Mouse (Mus musculus) gastrocnemius, adult 18-20 months (tissue): Measurements from ENCODE around the gene Serhl. TPM values are rescaled to one million over a fixed set of nuclear protein-coding genes. Genes with fewer than 3 reads are reported as not detected.
"Not testable (repeated sequence)": the region's sequence is repeated elsewhere in the genome, so short reads cannot be mapped to it uniquely, and the experiment has no call there.

ENCODE experiments used
- DNase-seq: peaks from one replicate; pipeline ENCODE4 v3.0.0; 2021; ENCODE audit warnings: low spot score
- long read RNA-seq, 2 experiments: library from polyadenylated mRNA; stranded (forward); transcript quantifications; one replicate each; pipeline ENCODE4 v2.0.0; 2021
- total RNA-seq, 2 experiments: library from RNA; stranded (reverse); gene quantifications; 2 replicates each; pipeline ENCODE4 v1.2.3; 2021

The Serhl gene
- 10 to 100 TPM; 26.9 to 33.9 TPM for total RNA-seq
- long read RNA-seq, experiment 1, transcript Serhl-201 (12 exons, 1,371 nt), result major isoform, 19 of 23 reads
- long read RNA-seq, experiment 1, partial matches to known transcripts, result 0 of 23 reads
- long read RNA-seq, experiment 1, other reads (novel, unspliced or antisense), result 2 of 23 reads
- long read RNA-seq, experiment 2, transcript Serhl-201 (12 exons, 1,371 nt), result major isoform, 18 of 23 reads
- long read RNA-seq, experiment 2, partial matches to known transcripts, result 2 of 23 reads
- long read RNA-seq, experiment 2, other reads (novel, unspliced or antisense), result 1 of 23 reads

DNA sequence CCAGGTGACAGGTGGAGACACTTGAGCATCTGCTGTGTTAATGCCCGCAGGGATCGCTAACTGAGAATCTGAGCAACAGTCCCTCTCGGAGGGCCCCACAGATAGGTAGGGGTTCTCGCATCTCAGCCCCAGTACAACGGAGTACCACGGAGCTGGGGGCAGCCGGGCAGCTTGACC is at the start of gene Serhl:
TSS of gene Serhl (plus strand) at position 78 of the 177 bp plus-strand sequence.
- no peak for DNase-seq

DNA sequence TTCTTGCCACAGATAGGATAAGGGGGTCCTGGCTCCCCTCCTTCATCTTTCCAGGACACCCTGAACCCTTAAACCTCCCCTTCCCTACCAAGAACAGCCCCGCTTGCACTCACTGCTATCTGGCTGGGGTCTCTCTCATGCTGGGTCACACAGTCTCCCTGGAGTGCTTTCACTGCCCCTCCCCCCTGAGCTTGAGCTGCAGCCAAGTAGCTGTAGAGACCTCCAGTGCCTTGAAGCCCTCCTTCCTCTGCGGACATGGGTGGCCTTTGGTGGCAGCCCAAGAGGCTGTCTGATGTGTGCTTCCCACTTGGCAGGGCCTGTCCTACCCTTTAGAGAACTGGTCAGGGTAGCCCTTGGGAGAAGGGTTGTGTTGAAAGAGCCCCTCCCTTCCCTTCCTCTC is 49.1 kb upstream of the Serhl start:
- DNase-seq, result no peak

DNA sequence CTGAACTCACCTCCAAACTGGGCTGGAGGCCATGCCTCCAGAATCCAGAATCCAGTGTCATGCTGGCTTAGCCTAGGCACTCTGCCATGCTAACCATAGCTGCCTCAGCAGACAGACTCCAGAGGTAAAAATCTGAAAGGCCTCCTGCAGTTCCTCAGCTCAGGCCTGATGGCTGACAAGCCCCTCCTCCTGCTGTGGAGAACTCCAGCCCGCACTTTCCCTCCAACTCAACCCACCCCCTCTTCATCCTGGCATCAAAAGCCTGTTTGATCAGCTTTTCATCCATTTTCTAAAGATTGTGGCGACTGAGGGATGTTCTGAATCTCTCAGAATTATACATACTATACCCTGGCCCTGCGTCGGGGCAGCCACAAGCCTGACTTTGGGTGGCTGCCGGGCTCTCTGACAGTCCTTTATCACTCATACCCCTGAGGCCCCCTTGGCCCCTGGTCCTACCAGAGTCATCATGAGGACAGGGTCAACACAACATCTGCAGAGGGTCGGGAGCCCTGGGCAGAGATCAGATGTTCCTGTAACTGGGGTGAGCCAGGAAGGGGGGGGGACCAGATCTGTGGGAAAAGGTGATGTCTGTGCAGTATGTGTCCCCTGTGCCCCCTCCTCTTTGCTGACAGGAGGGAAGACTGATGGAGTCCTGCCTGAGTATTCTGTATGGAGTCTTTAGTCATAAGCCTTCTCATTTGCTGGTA is 46.5 kb upstream of the Serhl start:
- no peak for DNase-seq

DNA sequence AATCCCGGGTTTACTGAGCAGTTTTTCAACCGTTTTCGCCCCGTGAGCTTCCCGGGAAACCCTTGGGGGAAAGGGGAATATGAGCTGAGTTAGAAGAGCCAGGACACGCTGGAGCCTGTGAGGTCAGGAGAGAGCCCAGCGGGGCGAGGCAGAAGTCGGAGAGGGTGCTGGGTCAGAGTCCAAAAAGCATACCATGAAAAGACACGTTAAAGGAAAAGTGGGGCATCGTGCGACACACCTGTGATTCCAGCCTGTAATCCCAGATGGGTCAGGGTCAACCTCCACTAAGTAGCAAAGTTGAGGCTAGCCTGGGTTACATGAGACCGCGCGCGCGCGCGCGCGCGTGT is 46.0 kb upstream of the Serhl start:
- DNase-seq, result no peak

DNA sequence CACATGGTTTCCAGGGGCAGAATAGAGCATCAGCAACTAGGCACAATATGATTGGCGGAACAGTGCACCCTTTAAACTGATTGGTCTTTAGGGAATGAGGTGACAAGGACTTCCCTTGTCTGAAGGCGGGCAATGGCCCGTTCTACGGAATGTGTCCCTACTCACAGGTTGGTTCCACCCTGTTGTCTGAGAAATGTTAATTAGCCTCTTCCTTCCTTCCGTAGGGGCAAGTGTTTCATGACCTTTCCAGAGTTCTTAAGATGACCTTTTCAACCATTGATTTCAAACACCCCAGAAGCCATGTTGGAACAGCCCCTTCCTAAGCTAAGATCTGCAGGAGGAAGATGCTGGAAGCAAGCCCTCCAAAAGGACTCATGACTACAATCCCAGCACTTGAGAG is 43.7 kb upstream of the Serhl start:
- not testable (repeated sequence) for DNase-seq

DNA sequence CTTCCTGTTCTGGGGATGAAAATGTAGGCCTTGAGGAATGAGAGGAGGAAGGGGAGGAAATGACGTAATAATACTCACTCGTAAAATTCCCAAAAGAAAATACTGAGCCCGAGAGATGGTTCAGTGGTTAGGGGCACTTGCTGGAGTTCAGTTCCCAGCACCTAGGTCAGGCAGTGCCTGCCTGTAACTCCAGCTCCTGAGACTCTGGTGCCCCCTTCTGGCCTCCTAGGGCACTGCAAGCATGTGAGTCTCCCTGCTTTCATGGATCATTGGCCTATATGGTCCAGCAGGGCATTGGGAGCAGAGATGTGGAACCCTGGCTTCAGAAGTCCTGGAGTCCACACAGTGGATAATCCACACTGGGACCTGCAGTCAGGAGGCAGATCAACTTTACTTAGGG is 43.0 kb upstream of the Serhl start:
- DNase-seq, result no peak

DNA sequence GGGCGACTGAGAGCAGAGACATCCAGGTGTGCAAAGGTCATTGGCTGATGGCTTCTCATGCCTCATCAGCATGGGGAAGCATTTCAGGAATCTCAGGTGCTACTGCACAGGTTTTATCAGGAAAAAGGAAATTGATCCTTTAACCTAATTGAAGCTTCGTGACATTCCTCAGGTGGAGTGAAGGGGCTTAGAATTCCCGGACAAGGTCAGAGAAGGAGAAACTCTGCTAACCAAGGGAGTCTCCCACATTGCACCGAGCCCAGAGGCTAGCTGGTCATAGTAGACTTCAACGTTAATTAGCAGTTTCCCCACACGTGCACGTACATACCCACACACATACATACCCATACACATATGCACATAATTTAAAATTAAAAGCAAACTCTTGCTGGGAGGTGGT is 42.6 kb upstream of the Serhl start:
- DNase-seq, result no peak

DNA sequence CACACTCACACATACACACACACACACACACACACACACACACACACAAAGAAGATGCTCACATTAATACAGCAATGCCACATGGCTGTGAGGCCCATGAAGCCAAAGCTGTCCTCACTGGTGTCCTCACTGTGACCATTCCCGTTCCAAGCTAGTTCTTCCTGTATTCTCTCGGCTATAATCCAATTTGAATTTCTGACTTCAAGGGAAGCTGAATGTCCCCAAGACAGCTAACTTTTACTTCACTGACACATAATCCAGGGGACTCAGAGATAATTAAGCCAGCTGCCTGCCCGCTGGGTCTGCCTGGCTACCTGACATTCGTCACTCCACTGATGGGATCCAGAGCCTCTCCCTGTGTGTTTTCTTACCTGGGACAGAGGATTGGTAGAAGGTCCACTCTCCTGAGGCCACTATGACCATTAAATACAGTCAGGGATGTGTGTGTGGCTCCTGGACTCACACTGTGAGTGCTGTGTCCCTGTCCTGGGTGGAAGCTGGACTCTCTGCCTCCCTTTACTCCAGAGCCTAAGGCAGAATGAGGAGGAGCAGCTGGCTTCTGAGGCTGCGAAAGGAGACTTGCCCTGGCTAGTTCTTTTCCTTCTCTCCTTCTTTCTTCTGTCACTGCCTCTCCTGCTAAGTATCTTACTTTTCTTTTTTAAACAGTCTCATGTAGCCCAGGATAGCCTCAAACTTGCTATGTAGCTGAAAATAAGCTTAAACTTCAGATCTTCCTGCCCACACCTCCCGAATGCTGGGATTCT is 36.8 kb upstream of the Serhl start:
- DNase-seq, result no peak

DNA sequence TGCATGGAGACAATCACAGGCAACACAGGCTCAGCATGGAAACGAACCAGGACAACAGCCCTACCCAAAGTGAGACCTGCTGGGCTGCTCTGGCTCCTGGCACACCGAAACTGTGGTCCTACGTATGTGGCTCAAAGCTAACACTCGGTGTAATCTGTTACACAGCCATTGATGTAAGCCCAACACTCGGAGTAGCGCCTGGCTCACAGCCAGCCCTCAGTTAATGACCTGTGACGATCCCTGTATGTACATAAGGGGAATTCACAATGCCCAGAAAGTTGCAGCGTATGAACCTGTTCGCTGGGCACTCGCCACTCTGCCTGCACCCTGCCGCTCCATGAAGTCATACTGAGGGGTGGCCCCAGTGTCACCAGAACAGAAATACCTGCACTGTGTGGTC is 36.0 kb upstream of the Serhl start:
- no peak for DNase-seq

DNA sequence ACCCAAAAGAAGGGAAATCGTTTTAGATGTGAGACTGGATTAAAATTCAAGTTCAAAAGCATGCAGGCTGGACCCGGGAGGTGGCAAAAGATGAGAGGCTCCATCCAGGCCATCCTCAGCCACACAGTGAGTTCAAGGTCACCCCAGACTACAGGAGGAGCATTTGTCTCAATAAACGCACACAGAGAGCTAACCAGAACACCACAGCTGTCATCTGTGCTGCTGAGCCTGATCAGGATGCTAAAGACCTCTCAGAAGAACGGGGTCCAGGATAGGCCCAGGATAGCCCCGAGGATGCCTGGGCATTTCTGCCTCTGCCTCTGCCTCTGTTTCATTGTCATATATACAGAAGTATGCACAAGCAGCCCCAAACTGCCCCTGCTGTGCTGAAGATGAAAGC is 33.7 kb upstream of the Serhl start:
- no peak for DNase-seq

DNA sequence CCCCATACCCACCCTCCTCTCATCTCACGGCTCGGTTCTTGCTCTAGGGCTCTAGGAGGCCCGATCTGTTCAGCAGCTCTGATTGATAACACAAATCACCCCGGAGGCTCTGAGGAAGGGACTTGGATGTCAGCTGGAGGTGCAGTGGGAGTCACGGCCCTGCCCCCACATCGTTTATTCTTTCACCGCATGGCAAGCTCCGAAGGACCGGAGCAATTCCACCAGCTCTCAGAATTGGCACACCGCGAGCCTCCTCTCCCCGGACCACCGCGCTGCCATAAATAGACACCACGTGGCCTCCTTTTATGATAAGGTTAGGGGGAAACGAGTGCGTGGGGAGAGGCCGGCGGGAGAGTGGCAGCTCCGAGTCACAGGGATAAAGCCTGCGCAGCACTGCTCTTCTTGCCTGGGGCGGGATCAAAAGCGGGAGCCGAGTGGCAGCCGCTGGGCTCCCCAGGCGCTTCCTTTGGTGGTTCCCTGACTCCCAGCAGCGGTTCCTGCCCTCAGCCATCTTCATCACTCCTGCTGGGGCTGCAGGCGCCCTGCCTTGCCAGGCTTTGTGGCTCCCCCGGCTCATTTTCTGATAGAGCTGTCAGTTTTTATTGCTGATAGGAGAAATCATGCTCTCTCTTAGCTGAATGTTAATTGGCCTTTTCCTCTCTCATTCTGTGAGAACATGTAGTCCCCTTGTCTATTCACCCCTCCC is 32.8 kb upstream of the Serhl start:
- no peak for DNase-seq

DNA sequence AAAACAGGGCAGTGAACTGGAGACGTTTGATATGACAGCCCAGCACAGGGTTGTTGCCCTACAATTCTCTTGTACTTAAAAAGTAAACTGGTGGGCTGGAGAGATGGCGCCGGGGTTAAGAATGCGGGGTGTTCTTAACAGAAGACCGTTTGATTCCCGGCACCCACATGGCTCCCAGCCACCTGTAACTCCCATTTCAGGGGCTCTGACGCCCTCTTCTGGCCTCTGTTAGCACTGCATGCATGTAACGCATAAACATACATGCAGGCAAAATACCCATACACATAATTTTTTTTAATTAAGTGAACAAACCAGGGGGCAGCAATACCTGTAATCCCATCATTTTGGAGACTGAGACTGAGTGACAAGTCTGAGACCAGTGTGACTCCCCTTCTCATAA is 31.8 kb upstream of the Serhl start:
- no peak for DNase-seq

DNA sequence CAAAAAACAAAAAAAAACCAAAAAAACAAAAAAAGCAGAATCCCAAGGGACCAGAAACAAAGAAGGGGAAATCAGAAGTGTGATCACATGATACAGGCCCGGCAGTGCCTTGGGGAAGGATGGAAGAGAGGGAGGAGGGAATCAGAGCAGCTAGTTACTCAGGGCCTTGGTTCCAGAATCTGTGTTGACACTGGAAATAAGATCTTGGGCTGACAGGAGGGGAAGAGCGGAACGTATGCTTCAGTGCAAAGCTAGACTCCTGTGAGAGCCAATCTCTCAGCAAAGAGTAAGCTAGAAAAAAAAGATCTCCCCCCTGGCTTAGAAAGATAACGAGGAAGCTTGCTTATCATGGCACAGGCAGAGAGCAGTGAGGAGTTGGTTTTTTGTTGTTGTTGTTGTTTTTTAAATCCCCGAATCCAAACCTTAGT is 30.1 kb upstream of the Serhl start:
- DNase-seq, result no peak

DNA sequence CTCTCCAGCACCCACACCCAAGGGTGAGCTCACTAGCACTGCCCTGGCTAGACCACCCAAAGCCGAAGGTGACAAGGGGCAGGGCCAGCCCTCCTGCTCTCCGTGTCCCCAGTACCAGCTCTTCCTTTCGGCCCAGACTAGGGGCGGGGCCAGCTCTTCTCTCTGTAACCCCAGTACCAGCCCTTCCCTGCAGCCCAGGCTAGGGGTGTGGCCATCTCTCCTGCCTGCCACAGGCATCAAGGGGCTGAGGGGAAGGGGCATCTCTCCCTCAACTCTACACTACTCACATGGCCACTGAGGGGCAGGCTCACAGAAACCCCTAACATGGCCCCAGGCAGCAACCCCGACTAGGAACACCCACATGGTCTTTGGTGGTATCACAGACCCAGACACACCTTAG is 27.6 kb upstream of the Serhl start:
- no peak for DNase-seq

DNA sequence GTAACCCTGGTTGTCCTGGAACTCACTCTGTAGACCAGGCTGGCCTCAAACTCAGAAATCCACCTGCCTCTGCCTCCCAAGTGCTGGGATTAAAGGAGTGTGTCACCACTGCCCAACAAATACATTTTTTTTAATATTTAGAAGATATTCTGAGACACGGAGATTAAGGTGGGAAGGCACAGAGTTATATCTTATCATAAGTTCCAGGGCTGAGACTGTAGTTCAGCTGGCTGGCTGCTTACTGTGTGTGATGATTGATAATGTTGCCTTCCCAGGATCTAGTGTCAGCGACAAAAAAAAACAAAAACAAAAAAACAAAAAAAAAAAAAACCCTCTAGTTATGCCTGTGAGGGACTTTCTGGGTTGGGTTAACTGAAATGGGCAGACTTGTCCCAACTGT is 26.7 kb upstream of the Serhl start:
- DNase-seq, result not testable (repeated sequence)

DNA sequence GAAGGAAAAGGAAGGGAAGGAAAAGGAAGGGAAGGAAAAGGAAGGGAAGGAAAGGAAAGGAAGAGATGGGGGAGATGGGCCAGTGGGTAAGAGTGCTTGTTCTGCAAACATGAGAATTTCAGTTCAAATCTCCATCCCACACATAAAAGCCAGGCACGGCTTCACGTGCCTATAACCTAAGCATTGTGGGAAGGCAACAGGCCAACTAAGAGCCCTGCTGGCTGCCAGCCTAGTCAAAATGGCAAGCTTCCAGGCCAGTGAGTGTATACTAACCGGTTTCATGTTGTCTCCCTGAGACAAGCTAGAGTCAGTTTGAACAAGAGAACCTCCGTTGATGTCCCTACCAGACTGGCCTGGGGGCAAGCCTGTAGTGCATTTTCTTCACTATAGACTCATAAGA is 23.8 kb upstream of the Serhl start:
- DNase-seq, result no peak

DNA sequence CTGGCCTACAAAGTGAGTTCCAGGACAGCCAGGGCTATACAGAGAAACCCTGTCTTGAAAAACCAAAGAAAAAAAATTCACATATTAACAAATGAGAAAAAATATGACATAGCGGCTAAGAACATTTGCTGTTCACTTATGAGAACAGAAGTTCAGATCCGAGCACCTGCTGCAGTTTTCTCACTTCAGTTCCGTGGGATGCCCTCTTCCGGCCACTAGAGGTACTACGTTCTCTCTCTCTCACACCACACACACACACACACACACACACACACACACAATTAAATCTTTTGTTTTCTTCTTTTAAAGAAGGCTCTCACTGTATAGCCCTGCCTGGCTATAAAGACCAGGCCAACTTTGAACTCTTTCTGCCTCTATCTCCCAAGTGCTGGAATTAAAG is 21.0 kb upstream of the Serhl start:
- no peak for DNase-seq

DNA sequence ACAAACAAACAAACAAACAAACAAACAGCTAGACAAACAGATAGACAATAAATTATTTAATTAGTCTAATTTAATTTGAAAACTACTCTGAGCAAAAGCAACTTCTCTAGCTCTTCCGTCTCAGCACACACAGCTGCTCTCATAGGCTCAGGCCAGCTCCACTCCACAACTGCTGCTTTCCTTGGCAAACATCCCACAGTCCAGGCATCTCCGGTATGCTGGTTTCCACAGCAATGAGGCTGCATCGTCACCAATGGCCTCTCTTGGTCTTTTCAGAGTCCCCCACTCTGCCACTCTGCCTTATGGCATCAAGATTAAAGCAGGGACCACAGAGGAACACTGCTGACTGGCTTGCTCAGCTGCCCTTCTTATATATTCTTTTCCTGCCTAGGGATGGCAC is 18.4 kb upstream of the Serhl start:
- no peak for DNase-seq

DNA sequence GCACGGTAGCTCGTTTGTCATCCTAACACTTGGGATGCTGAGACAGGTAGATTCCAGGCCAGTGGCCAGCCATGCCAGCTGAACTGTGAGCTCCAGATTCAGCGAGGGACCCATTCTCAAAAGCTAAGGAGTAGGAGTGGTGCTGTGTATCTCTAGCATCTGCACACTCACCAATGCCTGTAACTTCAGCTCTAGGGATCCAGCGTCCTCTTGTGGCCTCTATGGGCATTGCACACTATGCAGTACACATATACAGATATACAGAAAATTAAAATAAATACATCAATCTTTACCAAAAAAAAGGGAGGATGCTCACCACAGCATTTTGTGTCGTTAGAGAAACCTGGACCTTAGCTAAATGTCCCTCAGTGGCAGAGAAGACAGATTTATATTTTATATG is 17.6 kb upstream of the Serhl start:
- DNase-seq, result no peak

DNA sequence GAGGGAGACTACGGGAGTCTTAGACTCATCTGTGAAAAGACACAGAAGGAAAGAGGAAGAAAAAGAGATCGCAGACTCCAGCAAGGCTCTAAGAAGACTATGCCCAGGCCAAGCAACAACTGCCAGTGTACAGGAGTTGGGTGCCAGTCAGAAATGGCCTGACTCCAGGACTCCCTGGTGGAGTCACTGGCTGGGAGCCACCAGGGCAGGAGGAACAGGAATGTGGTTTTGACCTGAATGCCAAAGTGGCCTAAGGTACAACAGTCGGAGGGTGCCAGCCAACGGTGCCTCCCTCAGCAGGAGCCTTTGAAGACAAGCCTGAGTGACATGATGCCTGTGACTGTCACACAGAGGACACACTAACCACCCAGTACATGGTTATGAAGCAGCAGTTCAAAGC is 15.1 kb upstream of the Serhl start:
- no peak for DNase-seq

DNA sequence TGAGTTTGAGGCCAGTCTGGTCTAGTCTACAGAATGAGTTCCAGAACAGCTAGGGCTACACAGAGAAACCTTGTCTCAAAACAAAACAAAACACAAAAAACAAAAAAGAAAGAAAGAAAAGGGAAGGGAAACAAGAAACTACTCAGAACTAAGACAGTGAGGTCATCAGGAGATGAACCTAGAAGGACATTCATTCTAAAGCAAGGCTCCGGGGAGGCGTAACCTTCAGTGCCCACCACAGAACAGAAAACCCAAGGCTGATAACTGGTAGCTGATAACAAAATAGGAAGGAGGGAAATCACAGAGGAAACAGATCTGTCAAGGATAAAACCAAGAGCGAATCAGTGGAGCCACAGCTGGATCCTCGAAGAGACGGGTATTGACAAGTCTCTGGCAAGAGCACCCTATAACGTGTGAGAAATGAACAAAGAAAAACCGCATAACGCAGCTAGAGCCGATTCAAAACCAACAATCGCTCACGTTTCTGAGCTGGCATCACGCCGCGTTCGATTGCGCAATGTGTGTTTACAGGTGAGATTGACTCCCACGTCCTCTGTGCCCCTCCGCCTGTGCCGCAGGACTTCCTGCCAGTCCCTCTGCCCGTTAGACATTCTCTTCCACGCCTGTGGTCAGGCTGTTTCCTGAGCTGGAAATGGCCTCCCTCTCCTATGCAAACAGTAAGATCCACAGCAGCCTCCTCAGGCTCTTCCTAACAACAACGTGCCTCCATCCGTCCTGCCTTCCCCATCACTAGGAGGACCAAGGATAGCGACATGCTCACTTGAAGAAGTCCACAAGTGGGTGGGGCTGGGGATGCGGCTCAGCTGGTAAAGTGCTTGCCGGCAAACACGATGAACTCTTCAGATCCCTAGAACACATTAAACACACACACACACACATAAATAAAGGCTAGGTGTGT is 13.4 kb upstream of the Serhl start:
- DNase-seq, result no peak

DNA sequence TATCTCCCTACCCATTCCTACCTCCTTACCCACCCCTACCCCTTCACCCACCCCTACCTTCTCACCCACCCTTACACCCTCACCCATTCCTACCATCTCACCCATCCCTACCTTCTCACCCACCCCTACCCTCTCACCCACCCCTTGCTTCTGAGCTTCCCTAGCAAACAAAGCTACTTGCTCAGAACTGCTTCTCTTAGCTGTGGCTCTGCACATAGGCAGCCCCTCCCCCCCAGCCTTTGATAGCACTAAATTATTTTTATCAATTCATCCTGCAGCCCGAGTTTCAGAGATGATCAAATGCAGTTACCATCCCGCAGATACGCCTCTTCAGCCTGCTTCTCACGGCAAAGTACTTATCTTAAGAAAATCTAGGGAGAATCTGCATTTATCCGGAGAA is 5.8 kb upstream of the Serhl start:
- no peak for DNase-seq
